Mouse (Mus musculus): Measurements from ENCODE around the gene Nkx2-5. TPM values are rescaled to one million over a fixed set of nuclear protein-coding genes. Genes with fewer than 3 reads are reported as not detected.

Gene Nkx2-5
- polyA plus RNA-seq, 1 experiment = 1.4 TPM

DNA sequence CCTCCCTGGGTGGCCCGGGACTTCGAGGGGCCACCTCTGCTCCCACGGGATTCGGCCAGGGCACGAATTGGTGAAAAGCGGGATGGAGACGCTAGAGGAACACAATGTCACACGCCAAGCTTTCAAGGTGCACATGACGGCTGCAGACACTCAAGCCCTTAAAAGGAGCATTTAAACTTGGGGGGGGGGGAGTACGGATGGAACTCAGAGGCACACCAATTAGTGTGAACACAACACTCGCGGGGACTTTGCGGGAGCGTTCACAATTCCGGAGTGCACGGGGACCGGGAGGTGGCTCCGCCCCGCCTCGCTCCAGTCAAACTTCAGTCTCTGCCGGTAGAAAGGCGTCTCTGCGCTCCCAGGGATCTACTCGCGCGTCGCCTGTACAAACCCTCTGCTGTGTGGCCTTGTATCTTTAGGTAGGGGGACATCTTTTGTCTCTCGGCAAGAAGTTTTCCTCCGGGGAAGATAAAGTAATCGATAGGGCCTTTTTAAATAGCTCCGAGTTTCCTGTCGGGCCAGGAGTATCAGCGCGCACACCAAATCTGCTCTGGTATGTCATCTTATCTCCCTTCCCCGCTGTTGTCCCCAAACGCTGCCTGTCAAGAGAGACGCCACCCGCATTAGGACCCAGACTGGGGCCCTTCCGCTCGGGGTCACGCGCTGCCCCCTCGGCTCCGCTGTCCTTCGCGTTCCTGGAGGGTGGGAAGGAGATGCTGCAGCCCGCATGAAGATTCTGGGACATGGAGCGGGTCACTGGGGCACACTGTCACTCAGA, 5.7 kb upstream of the Nkx2-5 start:
- H3K36me3 ChIP-seq (ENCODE audit: control insufficient read depth, insufficient read depth) = no peaks in the 10 kb centered on the region
- H3ac ChIP-seq (ENCODE audit: control insufficient read depth, insufficient read length) = no peak overlapping the region
- no peak overlapping the region for H3K4me3 ChIP-seq
- TF ChIP-seq MYOD1 (IDR thresholded peaks at IDR 0.05; ENCODE audit: control insufficient read depth in 1 of 3, insufficient read length in 2 of 3, low read depth in 2 of 3) = no peak
- TF ChIP-seq POLR2AphosphoS2 (IDR thresholded peaks at IDR 0.05; ENCODE audit: insufficient read length, low read depth) = no peak
- no peak for TF ChIP-seq TCF3 (IDR thresholded peaks at IDR 0.05; ENCODE audit: insufficient read length, low read depth)
- no peak for TF ChIP-seq MAX (IDR thresholded peaks at IDR 0.05; ENCODE audit: low read depth)
- no peaks in the 10 kb centered on the region for H3K79me2 ChIP-seq (ENCODE audit: control insufficient read depth, insufficient read depth)
- H3K27me3 ChIP-seq (ENCODE audit: control insufficient read depth, insufficient read depth, insufficient read length) = peaks cover 69% of the 10 kb centered on the region
- H3K4me2 ChIP-seq (ENCODE audit: low read depth) = no peak overlapping the region

DNA sequence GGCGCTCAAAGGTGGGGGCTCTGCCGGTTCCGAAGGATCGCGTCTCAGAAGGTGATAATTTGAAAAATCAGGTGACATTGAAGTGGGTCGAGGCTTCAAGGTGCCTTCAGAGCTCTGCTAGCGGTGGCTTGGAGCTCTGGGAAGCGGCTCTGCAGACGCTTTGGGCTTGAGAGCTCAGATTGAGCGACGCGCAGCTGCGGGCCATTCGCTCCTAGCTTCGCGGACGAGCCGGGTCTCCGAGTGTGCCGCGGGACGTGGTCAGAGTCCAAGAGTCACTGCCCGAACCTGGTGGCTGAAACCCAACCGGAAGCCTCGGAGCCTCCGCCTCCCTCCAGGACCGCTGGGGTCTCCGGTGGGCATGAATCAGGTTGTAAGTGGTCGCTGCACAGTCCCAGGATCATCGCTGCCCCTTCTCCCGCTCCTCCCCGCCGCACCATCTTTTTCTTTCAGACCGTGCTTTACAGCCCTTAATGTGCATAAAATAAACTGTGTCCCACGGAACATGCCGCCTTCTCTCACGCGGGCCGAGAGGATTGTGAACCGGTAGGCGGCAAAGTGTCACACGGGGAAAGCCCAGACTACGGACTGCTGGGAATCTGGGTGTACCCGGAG, 5.0 kb upstream of the Nkx2-5 start:
- TF ChIP-seq POLR2AphosphoS2 (IDR thresholded peaks at IDR 0.05; ENCODE audit: insufficient read length, low read depth) (no peak), E2F4 (IDR thresholded peaks at IDR 0.05; ENCODE audit: insufficient read depth) (no peak), POLR2A (IDR thresholded peaks at IDR 0.05; ENCODE audit: insufficient read length, low read depth) (no peak)
- H3K79me2 ChIP-seq (ENCODE audit: control insufficient read depth, insufficient read depth) = no peaks in the 10 kb centered on the region
- no peak overlapping the region for H3K4me2 ChIP-seq (ENCODE audit: low read depth)
- no peak overlapping the region for H3ac ChIP-seq (ENCODE audit: control insufficient read depth, insufficient read length)
- no peak overlapping the region for H3K4me3 ChIP-seq
- H3K36me3 ChIP-seq (ENCODE audit: control insufficient read depth, insufficient read depth) = no peaks in the 10 kb centered on the region
- H3K27me3 ChIP-seq (ENCODE audit: control insufficient read depth, insufficient read depth, insufficient read length) = peaks cover 75% of the 10 kb centered on the region

DNA sequence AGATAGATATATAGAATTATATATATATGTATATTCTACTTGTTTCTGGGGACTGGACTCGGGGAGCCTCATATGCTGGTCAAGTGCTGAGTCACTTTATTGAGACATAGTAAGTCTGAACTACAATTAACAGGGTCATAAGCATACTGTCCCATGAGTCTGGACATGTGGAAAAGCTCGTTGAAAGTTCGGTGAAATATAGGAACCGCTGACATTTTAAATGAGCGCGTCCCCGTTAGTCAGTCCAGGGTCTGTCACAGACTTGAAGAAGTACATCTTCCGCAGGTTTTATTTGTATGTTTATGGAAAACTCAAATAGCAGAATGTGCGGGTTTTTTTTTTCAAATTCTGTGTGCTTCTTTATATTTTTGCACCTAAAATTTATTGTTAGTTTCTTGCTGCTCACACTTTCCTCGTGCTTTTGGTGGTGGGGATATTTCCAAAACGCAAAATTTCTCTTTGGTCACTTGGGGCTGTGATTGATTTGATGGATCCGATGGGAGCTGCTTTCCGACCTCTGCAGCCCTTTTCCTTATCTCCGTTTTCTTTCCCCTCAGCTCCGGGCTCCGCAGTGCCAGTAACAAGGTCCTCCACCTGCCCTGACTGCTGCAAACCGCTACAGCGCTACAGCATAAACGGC, 4.4 kb upstream of the Nkx2-5 start:
- TF ChIP-seq USF1 (IDR thresholded peaks at IDR 0.05; ENCODE audit: low read depth) = no peak
- TF ChIP-seq POLR2AphosphoS2 (IDR thresholded peaks at IDR 0.05; ENCODE audit: insufficient read length, low read depth) = no peak
- no peak for TF ChIP-seq TCF12 (IDR thresholded peaks at IDR 0.05; ENCODE audit: insufficient read depth, poor library complexity, severe bottlenecking)
- no peak for TF ChIP-seq TCF3 (IDR thresholded peaks at IDR 0.05; ENCODE audit: insufficient read length, low read depth)
- no peak for TF ChIP-seq E2F4 (IDR thresholded peaks at IDR 0.05; ENCODE audit: insufficient read depth)
- TF ChIP-seq MAX (IDR thresholded peaks at IDR 0.05; ENCODE audit: low read depth) = no peak
- TF ChIP-seq SRF (IDR thresholded peaks at IDR 0.05; ENCODE audit: control insufficient read depth, insufficient read length, low read depth) = no peak
- TF ChIP-seq REST (IDR thresholded peaks at IDR 0.05; ENCODE audit: insufficient read depth, insufficient read length) = no peak
- no peak for TF ChIP-seq MYOG (IDR thresholded peaks at IDR 0.05; ENCODE audit: control insufficient read depth in 1 of 3, insufficient read depth in 1 of 3, insufficient read length in 2 of 3, low read depth in 2 of 3)
- TF ChIP-seq POLR2A (IDR thresholded peaks at IDR 0.05; ENCODE audit: insufficient read length, low read depth) = no peak
- TF ChIP-seq MYOD1 (IDR thresholded peaks at IDR 0.05; ENCODE audit: control insufficient read depth in 1 of 3, insufficient read length in 2 of 3, low read depth in 2 of 3) = no peak
- TF ChIP-seq CEBPB (IDR thresholded peaks at IDR 0.05; ENCODE audit: insufficient read depth, poor library complexity, severe bottlenecking) = no peak
- H3K27me3 ChIP-seq (ENCODE audit: control insufficient read depth, insufficient read depth, insufficient read length) = peaks cover 75% of the 10 kb centered on the region
- H3K4me3 ChIP-seq = no peak overlapping the region
- no peak overlapping the region for H3ac ChIP-seq (ENCODE audit: control insufficient read depth, insufficient read length)
- no peaks in the 10 kb centered on the region for H3K36me3 ChIP-seq (ENCODE audit: control insufficient read depth, insufficient read depth)
- no peaks in the 10 kb centered on the region for H3K79me2 ChIP-seq (ENCODE audit: control insufficient read depth, insufficient read depth)
- H3K4me2 ChIP-seq (ENCODE audit: low read depth) = no peak overlapping the region

DNA sequence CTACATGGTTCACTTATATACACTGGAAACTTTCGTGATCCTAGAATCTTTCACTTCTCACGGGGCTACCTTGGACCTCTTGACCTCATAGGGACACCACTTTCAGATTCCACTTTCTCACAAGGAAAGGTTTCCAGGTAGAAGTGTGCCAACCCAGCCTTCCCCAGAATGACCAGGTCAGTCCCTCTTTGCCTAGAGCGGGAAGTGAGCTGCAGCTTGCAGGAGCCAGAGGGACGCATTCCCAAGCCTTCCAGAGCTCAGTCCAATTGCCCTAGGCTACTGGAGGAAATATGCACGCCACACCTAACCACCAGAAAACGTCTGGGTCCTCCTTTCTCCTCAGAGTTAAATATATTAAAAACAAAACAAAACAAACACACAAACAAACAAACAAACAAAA, 3.4 kb upstream of the Nkx2-5 start:
- no peak overlapping the region for H3K4me2 ChIP-seq (ENCODE audit: low read depth)

More for the DNA sequence above, 3.4 kb upstream of the Nkx2-5 start:
- TF ChIP-seq MYOG (IDR thresholded peaks at IDR 0.05; ENCODE audit: control insufficient read depth in 1 of 3, insufficient read depth in 1 of 3, insufficient read length in 2 of 3, low read depth in 2 of 3) (no peak), REST (IDR thresholded peaks at IDR 0.05; ENCODE audit: insufficient read depth, insufficient read length) (no peak), POLR2AphosphoS2 (IDR thresholded peaks at IDR 0.05; ENCODE audit: insufficient read length, low read depth) (no peak), MYOD1 (IDR thresholded peaks at IDR 0.05; ENCODE audit: control insufficient read depth in 1 of 3, insufficient read length in 2 of 3, low read depth in 2 of 3) (no peak), TCF3 (IDR thresholded peaks at IDR 0.05; ENCODE audit: insufficient read length, low read depth) (no peak), USF1 (IDR thresholded peaks at IDR 0.05; ENCODE audit: low read depth) (no peak), MAX (IDR thresholded peaks at IDR 0.05; ENCODE audit: low read depth) (no peak), SRF (IDR thresholded peaks at IDR 0.05; ENCODE audit: control insufficient read depth, insufficient read length, low read depth) (no peak), TCF12 (IDR thresholded peaks at IDR 0.05; ENCODE audit: insufficient read depth, poor library complexity, severe bottlenecking) (no peak), CEBPB (IDR thresholded peaks at IDR 0.05; ENCODE audit: insufficient read depth, poor library complexity, severe bottlenecking) (no peak), E2F4 (IDR thresholded peaks at IDR 0.05; ENCODE audit: insufficient read depth) (no peak), POLR2A (IDR thresholded peaks at IDR 0.05; ENCODE audit: insufficient read length, low read depth) (no peak)
- Histone ChIP-seq H3ac (ENCODE audit: control insufficient read depth, insufficient read length) (no peak overlapping the region), H3K36me3 (ENCODE audit: control insufficient read depth, insufficient read depth) (no peaks in the 10 kb centered on the region), H3K79me2 (ENCODE audit: control insufficient read depth, insufficient read depth) (no peaks in the 10 kb centered on the region), H3K4me3 (no peak overlapping the region), H3K27me3 (ENCODE audit: control insufficient read depth, insufficient read depth, insufficient read length) (peaks cover 78% of the 10 kb centered on the region)

Data from myocyte (in vitro differentiated cells).